Mouse (Mus musculus) stomach, postnatal 0 days (tissue): ENCODE results near the gene Rgs9bp. TPM values are rescaled to one million over a fixed set of nuclear protein-coding genes. Genes with fewer than 3 reads are reported as not detected.

Experiments used
- ATAC-seq: fragments of 200-750 bp; cut with Nextera tagmentation; 2 replicates; pipeline ENCODE4 v1.8.0; 2017; ENCODE audit not compliant: low FRiP score, low TSS enrichment
- DNase-seq: peaks from one replicate; pipeline ENCODE4 v3.0.0-alpha.2; 2016; ENCODE audit warnings: low spot score
- H3K27ac ChIP-seq: fragments of 300-500 bp; sonication (generic); replicated peaks from 2 replicates; pipeline ENCODE4 v1.5.1; 2014; ENCODE audit warnings: mild to moderate bottlenecking, control low read depth
- H3K27me3 ChIP-seq: fragments of 300-500 bp; sonication (generic); 2 replicates; pipeline ENCODE4 v1.6.1; 2014; ENCODE audit warnings: low read length; ENCODE audit not compliant: control insufficient read depth, insufficient read depth
- H3K36me3 ChIP-seq: fragments of 300-500 bp; sonication (generic); 2 replicates; pipeline ENCODE4 v1.6.1; 2014; ENCODE audit warnings: low read length, mixed read lengths; ENCODE audit not compliant: control insufficient read depth, insufficient read depth
- H3K4me1 ChIP-seq: fragments of 300-500 bp; sonication (generic); replicated peaks from 2 replicates; pipeline ENCODE4 v1.6.1; 2014; ENCODE audit warnings: antibody characterized with exemption; ENCODE audit not compliant: control insufficient read depth, insufficient read depth
- H3K4me2 ChIP-seq: fragments of 300-500 bp; sonication (generic); replicated peaks from 2 replicates; pipeline ENCODE4 v1.6.1; 2014; ENCODE audit warnings: low read depth, mild to moderate bottlenecking, control low read depth, moderate library complexity
- H3K4me3 ChIP-seq: fragments of 300-500 bp; sonication (generic); 2 replicates; pipeline ENCODE4 v1.5.1; 2014; ENCODE audit warnings: low read depth, low read length, control low read depth
- H3K9ac ChIP-seq: fragments of 300-500 bp; sonication (generic); 2 replicates; pipeline ENCODE4 v1.6.1; 2014; ENCODE audit warnings: mild to moderate bottlenecking, low read length, control low read depth, mixed read lengths
- H3K9me3 ChIP-seq: fragments of 300-500 bp; sonication (generic); 2 replicates; pipeline ENCODE4 v1.6.1; 2016; ENCODE audit warnings: low read length; ENCODE audit not compliant: control insufficient read depth
- CTCF ChIP-seq: IDR thresholded peaks from 2 replicates; pipeline ENCODE4 v1.5.1; 2016; ENCODE audit warnings: antibody characterized with exemption, low read depth, mild to moderate bottlenecking, moderate library complexity
- EP300 ChIP-seq: optimal IDR thresholded peaks from 2 replicates; pipeline ENCODE3; 2016; ENCODE audit warnings: antibody characterized with exemption
- WGBS: fragments of 180-500 bp; shearing (Covaris S2); extraction: QIAGEN DNeasy Blood & Tissue Kit; methylation state at CpG from one replicate; pipeline ENCODE4 v1.1.7; 2014; 5-methylcytosine and 5-hydroxymethylcytosine counted together
- polyA plus RNA-seq: library from polyadenylated mRNA; unstranded; fragments of >200 nt; fragmentation: Nextera tagmentation; extraction: Ambion mirVana; gene quantifications from 2 replicates; pipeline ENCODE4 v1.2.1, GENCODE M21; 2015

The Rgs9bp gene
- polyA plus RNA-seq, 1 experiment from 2014 or later = 0.28 TPM

- Histone ChIP-seq H3K9me3 (no peaks in the 10 kb centered on the region), H3K9ac (no peak overlapping the region), H3K4me1 (no peaks in the 10 kb centered on the region), H3K36me3 (peaks cover 29% of the 10 kb centered on the region), H3K27ac (no peak overlapping the region), H3K27me3 (no peaks in the 10 kb centered on the region), H3K4me2 (no peak overlapping the region), H3K4me3 (no peak overlapping the region)
- ATAC-seq (no peak), DNase-seq (no peak)
- 91% methylated on average over 10 of the region's 10 CpGs for WGBS
- TF ChIP-seq CTCF (no peak), EP300 (no peak)
These were observed 23.9 kb upstream of the Rgs9bp start for GRCm38 (mm10) chr7:35609245-35609644.

DNA sequence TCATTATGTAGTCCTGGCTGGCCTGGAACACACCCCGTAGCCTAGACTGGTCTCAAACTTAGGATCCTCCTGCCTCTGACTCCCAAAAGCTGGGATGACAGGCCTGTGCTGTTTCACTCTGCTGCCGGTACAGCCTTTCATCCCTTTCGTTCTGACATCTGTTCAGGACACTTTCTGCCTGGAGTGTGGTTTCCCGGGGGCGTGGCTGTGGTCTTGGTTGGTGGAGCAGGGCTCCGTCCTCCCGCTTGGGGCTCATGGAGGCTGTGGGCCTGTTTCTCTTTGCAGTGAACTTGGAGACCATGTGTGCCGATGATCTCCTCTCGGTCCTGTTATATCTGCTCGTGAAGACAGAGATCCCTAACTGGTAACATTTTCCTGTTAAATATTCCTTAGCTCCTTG, 21.4 kb upstream of the Rgs9bp start:
- no peak for DNase-seq
- no peak overlapping the region for H3K9ac ChIP-seq

DNA sequence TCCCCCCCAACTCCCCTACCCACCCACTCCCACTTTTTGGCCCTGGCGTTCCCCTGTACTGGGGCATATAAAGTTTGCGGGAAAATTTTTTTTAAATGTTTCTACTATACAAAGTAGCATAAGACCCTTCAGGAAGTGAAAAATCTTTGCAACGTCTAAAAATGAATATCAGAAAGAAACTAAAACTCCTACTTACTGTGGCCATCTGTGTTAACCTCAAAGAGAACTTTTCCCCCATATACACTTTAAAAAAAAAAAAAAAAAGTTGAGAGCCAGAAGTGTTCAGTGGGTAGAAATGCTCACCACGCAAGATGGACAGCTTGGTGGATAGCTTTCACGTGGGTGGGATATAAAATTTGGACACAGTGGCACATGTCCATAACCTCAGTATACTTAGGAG, 17.4 kb upstream of the Rgs9bp start:
- Histone ChIP-seq H3K4me1 (no peaks in the 10 kb centered on the region), H3K27me3 (no peaks in the 10 kb centered on the region), H3K9ac (no peak overlapping the region), H3K36me3 (peaks cover 17% of the 10 kb centered on the region), H3K9me3 (no peaks in the 10 kb centered on the region), H3K4me3 (no peak overlapping the region), H3K27ac (no peak overlapping the region), H3K4me2 (no peak overlapping the region)
- 95% methylated on average over 5 of the region's 5 CpGs for WGBS
- no peak for TF ChIP-seq CTCF
- TF ChIP-seq EP300 = no peak
- DNase-seq (no peak), ATAC-seq (no peak)

More for the DNA sequence above, 21.4 kb upstream of the Rgs9bp start:
- Histone ChIP-seq H3K9me3 (no peaks in the 10 kb centered on the region), H3K4me3 (no peak overlapping the region), H3K4me2 (no peak overlapping the region), H3K36me3 (peaks cover 29% of the 10 kb centered on the region), H3K27ac (no peak overlapping the region), H3K4me1 (no peaks in the 10 kb centered on the region), H3K27me3 (no peaks in the 10 kb centered on the region)
- no peak for ATAC-seq
- WGBS = 93% methylated on average over 10 of the region's 10 CpGs
- TF ChIP-seq CTCF = no peak
- no peak for TF ChIP-seq EP300

DNA sequence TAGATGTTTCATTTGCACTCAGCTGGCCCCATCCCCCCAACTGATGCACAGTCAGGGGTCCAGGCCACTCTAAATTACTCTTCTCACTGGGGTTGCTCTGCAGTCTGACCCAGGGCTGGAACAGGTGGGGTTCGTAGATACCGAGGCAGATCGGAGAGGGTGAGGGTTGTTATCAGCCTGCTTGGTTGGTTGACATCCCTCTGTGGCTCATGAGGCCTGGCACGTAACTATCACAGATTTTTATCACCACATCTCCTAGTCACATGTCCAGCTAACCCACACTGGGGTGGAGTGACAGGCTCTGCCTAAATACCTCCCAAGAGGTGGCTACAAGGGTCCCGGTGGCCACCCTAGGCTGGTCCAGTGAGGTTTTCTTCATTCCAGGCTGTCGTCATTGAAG, 15.7 kb upstream of the Rgs9bp start:
- no peaks in the 10 kb centered on the region for H3K9me3 ChIP-seq
- H3K9ac ChIP-seq = no peak overlapping the region
- H3K4me3 ChIP-seq = no peak overlapping the region
- DNase-seq (no peak), ATAC-seq (no peak)
- 88% methylated on average over 6 of the region's 6 CpGs for WGBS
- H3K36me3 ChIP-seq = peaks cover 8% of the 10 kb centered on the region
- TF ChIP-seq CTCF = no peak
- TF ChIP-seq EP300 = no peak
- 0 out of 2 replicates have a peak overlapping the region, but pooled peaks have one; percentile 50 for H3K27ac ChIP-seq
- H3K4me2 ChIP-seq = no peak overlapping the region
- no peaks in the 10 kb centered on the region for H3K27me3 ChIP-seq
- H3K4me1 ChIP-seq = no peaks in the 10 kb centered on the region

GRCm38 (mm10) chr7:35600031-35600430, 14.6 kb upstream of the Rgs9bp start:
- ATAC-seq = no peak
- Histone ChIP-seq H3K4me3 (no peak overlapping the region), H3K4me2 (no peak overlapping the region), H3K9me3 (no peaks in the 10 kb centered on the region), H3K36me3 (peaks cover 8% of the 10 kb centered on the region), H3K9ac (no peak overlapping the region), H3K4me1 (no peaks in the 10 kb centered on the region), H3K27ac (no peak overlapping the region), H3K27me3 (no peaks in the 10 kb centered on the region)
- 85% methylated on average over 10 of the region's 10 CpGs for WGBS
- DNase-seq = no peak
- TF ChIP-seq EP300 = no peak
- no peak for TF ChIP-seq CTCF

DNA sequence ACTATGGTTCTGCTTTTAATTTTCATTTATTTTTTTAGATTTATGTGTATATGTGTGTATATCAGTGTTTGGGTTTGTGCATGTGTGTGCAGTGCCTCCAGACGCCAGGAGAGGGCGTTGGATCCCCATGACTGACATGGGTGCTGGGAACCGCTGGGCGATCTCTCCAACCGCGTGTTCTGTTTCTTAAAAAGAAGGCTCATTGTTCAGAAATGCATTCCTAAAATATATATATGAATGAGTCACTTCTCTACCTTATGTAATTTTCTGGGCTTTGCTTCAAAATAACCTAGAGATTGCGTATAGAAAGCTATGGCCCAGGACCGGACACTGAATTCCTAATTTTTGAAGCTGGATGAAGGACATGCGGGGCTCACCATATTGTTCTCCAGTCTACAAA, 14.1 kb upstream of the Rgs9bp start:
- Histone ChIP-seq H3K9me3 (no peaks in the 10 kb centered on the region), H3K4me1 (no peaks in the 10 kb centered on the region), H3K27ac (no peak overlapping the region), H3K36me3 (peaks cover 8% of the 10 kb centered on the region), H3K4me3 (no peak overlapping the region), H3K27me3 (no peaks in the 10 kb centered on the region), H3K9ac (no peak overlapping the region), H3K4me2 (no peak overlapping the region)
- ATAC-seq (no peak), DNase-seq (no peak)
- 76% methylated on average over 9 of the region's 9 CpGs for WGBS
- TF ChIP-seq CTCF (peak; percentile 27; the same call in 1 of the 2 replicates), EP300 (no peak)
